Mouse (Mus musculus) intestine, postnatal 0 days (tissue): ENCODE measurements at regions not wholly inside any gene's neighbourhood (a gene's known extent, or its start where the extent isn't known, plus 50 kb on each side); places are given as distances from the start of the nearest gene placed in this dataset.
"Not testable (repeated sequence)": the region's sequence is repeated elsewhere in the genome, so short reads cannot be mapped to it uniquely, and the experiment has no call there.

Source experiments
- ATAC-seq: fragments of 200-750 bp; cut with Nextera tagmentation; 2 replicates; pipeline ENCODE4 v1.8.0; 2017; ENCODE audit warnings: mild to moderate bottlenecking, moderate TSS enrichment, moderate library complexity
- H3K27ac ChIP-seq: fragments of 300-500 bp; sonication (generic); 2 replicates; pipeline ENCODE4 v1.5.1; 2014; ENCODE audit warnings: mild to moderate bottlenecking, low read depth, low read length, moderate library complexity
- H3K27me3 ChIP-seq: fragments of 300-500 bp; sonication (generic); replicated peaks from 2 replicates; pipeline ENCODE4 v1.6.1; 2014; ENCODE audit warnings: low read length, mixed read lengths; ENCODE audit not compliant: control insufficient read depth, insufficient read depth
- H3K36me3 ChIP-seq: fragments of 300-500 bp; sonication (generic); 2 replicates; pipeline ENCODE4 v1.6.1; 2014; ENCODE audit warnings: mild to moderate bottlenecking, moderate library complexity; ENCODE audit not compliant: control insufficient read depth, insufficient read depth
- H3K4me1 ChIP-seq: fragments of 300-500 bp; sonication (generic); replicated peaks from 2 replicates; pipeline ENCODE4 v1.6.1; 2014; ENCODE audit warnings: antibody characterized with exemption, low read length, mixed read lengths; ENCODE audit not compliant: control insufficient read depth, insufficient read depth
- H3K4me2 ChIP-seq: fragments of 300-500 bp; sonication (generic); replicated peaks from 2 replicates; pipeline ENCODE4 v1.6.1; 2014; ENCODE audit warnings: low read depth, mild to moderate bottlenecking, moderate library complexity
- H3K4me3 ChIP-seq: fragments of 300-500 bp; sonication (generic); 2 replicates; pipeline ENCODE4 v1.5.1; 2014; ENCODE audit warnings: low read depth, low read length
- H3K9ac ChIP-seq: fragments of 300-500 bp; sonication (generic); 2 replicates; pipeline ENCODE4 v1.6.1; 2014; ENCODE audit warnings: mild to moderate bottlenecking, low read depth, low read length
- H3K9me3 ChIP-seq: fragments of 300-500 bp; sonication (generic); 2 replicates; pipeline ENCODE4 v1.6.1; 2016; ENCODE audit warnings: mixed run types; ENCODE audit not compliant: control insufficient read depth
- CTCF ChIP-seq: sonication (generic); IDR thresholded peaks from 2 replicates; pipeline ENCODE4 v1.5.1; 2016; ENCODE audit warnings: low read depth, mild to moderate bottlenecking, control low read depth, antibody characterized with exemption, moderate library complexity
- WGBS: fragments of 180-500 bp; shearing (Covaris S2); extraction: QIAGEN DNeasy Blood & Tissue Kit; methylation state at CpG from one replicate; pipeline ENCODE4 v1.1.7; 2014; 5-methylcytosine and 5-hydroxymethylcytosine counted together

GRCm38 (mm10) chr12:113322173-113322572 is 136.4 kb downstream of the Tmem121 start:
- no peak overlapping the region for H3K4me3 ChIP-seq
- H3K9me3 ChIP-seq, result no peaks in the 10 kb centered on the region
- H3K27ac ChIP-seq, result no peak overlapping the region
- no peaks in the 10 kb centered on the region for H3K27me3 ChIP-seq
- no peak for ATAC-seq
- H3K36me3 ChIP-seq, result no peaks in the 10 kb centered on the region
- H3K4me1 ChIP-seq, result no peaks in the 10 kb centered on the region
- no peak overlapping the region for H3K4me2 ChIP-seq
- no peak for TF ChIP-seq CTCF
- H3K9ac ChIP-seq, result no peak overlapping the region
- WGBS, result 85% methylated on average over 2 of the region's 2 CpGs

GRCm38 (mm10) chr12:113327851-113328250 is 142.1 kb downstream of the Tmem121 start:
- ATAC-seq, result no peak
- no peaks in the 10 kb centered on the region for H3K36me3 ChIP-seq
- WGBS, result 84% methylated on average over 5 of the region's 5 CpGs

GRCm38 (mm10) chr12:113330266-113330665 is 144.5 kb downstream of the Tmem121 start:
- no peaks in the 10 kb centered on the region for H3K36me3 ChIP-seq
- no peaks in the 10 kb centered on the region for H3K27me3 ChIP-seq
- ATAC-seq, result no peak
- WGBS, result 88% methylated on average over 6 of the region's 6 CpGs
- no peaks in the 10 kb centered on the region for H3K4me1 ChIP-seq
- H3K4me3 ChIP-seq, result no peak overlapping the region
- no peaks in the 10 kb centered on the region for H3K9me3 ChIP-seq
- H3K4me2 ChIP-seq, result no peak overlapping the region
- H3K27ac ChIP-seq, result no peak overlapping the region
- no peak for TF ChIP-seq CTCF
- no peak overlapping the region for H3K9ac ChIP-seq

More at GRCm38 (mm10) chr12:113327851-113328250, 142.1 kb downstream of the Tmem121 start:
- H3K9ac ChIP-seq, result no peak overlapping the region
- no peak for TF ChIP-seq CTCF
- no peak overlapping the region for H3K4me3 ChIP-seq
- no peak overlapping the region for H3K4me2 ChIP-seq
- no peaks in the 10 kb centered on the region for H3K27me3 ChIP-seq
- no peak overlapping the region for H3K27ac ChIP-seq
- H3K9me3 ChIP-seq, result no peaks in the 10 kb centered on the region
- no peaks in the 10 kb centered on the region for H3K4me1 ChIP-seq

DNA sequence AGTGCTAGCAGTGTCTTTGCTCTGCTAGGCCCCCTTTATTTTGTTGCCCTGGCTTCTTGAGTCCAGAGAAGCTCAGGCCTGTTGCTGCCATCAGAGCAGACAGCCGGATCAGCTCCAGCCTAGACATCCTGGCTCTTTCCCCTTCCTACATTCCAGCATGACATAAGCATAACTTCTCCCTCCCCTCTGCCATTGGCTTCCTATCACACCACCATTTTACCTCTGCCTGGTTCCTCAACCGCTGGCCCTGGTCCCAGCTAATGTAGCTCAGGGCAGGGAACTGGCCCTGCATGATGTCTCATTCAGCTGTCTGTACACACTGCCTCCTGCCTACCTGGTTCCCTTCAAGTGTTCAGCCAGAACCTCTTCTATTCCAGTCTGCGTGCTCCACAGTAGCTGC is 146.5 kb downstream of the Tmem121 start:
- Histone ChIP-seq H3K27me3 (no peaks in the 10 kb centered on the region), H3K27ac (no peak overlapping the region), H3K36me3 (no peaks in the 10 kb centered on the region), H3K9ac (no peak overlapping the region), H3K4me1 (no peaks in the 10 kb centered on the region), H3K9me3 (no peaks in the 10 kb centered on the region), H3K4me2 (no peak overlapping the region), H3K4me3 (no peak overlapping the region)
- ATAC-seq, result no peak
- 64% methylated on average over 3 of the region's 3 CpGs for WGBS
- TF ChIP-seq CTCF, result no peak

- Histone ChIP-seq H3K9ac (no peak overlapping the region), H3K36me3 (no peaks in the 10 kb centered on the region), H3K4me1 (no peaks in the 10 kb centered on the region), H3K4me2 (no peak overlapping the region), H3K4me3 (no peak overlapping the region), H3K27me3 (no peaks in the 10 kb centered on the region), H3K27ac (no peak overlapping the region), H3K9me3 (no peaks in the 10 kb centered on the region)
- no peak for ATAC-seq
- TF ChIP-seq CTCF, result no peak
Observed at GRCm38 (mm10) chr12:113333399-113333798, 147.7 kb downstream of the Tmem121 start.

DNA sequence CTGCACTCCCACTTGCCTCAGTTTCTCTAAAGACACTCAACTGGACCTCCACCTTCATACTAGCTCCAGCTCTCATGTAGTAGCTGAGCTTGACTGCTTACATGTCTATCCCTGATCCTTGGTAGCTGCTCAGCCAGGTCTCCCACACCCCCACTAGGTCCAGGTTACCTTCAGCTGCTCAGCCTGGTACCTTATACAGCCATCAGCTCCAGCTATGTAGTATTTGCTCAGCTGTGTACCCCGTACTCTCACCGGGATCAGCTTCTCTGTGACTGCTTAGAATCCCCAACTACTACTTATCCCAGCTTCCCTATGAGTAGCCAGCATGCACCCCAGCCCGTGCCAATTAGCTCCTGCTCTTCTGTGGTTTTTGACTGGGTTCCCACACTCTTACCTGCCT is 148.1 kb downstream of the Tmem121 start:
- not testable (repeated sequence) for H3K4me2 ChIP-seq, H3K27me3 ChIP-seq, H3K4me3 ChIP-seq, H3K9ac ChIP-seq, H3K4me1 ChIP-seq, H3K9me3 ChIP-seq, ATAC-seq, H3K36me3 ChIP-seq, H3K27ac ChIP-seq
- WGBS, result 56% methylated on average over 3 of the region's 3 CpGs

DNA sequence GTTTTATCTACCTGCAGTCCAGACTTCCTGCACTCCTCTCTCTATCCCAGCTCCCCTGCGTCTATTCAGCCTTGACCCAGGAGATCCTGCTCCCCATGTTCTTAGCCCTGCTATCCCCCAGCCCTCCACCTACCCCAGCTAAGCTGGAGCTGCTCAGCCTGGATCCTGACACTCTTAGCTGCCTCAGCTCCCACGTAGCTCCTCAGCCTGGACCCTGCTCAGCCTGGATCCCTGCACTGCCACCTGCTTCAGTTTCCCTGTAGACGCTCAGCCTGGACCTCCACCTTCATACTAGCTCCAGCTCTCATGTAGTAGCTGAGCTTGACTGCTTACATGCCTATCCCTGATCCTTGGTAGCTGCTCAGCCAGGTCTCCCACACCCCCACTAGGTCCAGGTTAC is 151.5 kb downstream of the Tmem121 start:
- no peak overlapping the region for H3K27ac ChIP-seq
- no peak overlapping the region for H3K9ac ChIP-seq
- WGBS, result 52% methylated on average over 3 of the region's 3 CpGs
- ATAC-seq, result no peak
- H3K4me2 ChIP-seq, result no peak overlapping the region
- TF ChIP-seq CTCF, result no peak
- no peaks in the 10 kb centered on the region for H3K36me3 ChIP-seq
- H3K4me1 ChIP-seq, result no peaks in the 10 kb centered on the region
- H3K27me3 ChIP-seq, result no peaks in the 10 kb centered on the region
- no peak overlapping the region for H3K4me3 ChIP-seq
- H3K9me3 ChIP-seq, result no peaks in the 10 kb centered on the region
